Mouse (Mus musculus) liver, adult 2 months (tissue): ENCODE results near the gene Rasip1.

Source experiments
- CTCF ChIP-seq: fragments of 200-500 bp; IDR thresholded peaks from 2 replicates; pipeline ENCODE4 v1.5.1; 2011; ENCODE audit warnings: low read depth, low read length, control low read depth
- POLR2A ChIP-seq: fragments of 200-500 bp; IDR thresholded peaks from 2 replicates; pipeline ENCODE4 v1.6.1; 2011; ENCODE audit warnings: low read length, control low read depth; ENCODE audit not compliant: insufficient read depth; ENCODE audit errors: extremely low read depth

DNA sequence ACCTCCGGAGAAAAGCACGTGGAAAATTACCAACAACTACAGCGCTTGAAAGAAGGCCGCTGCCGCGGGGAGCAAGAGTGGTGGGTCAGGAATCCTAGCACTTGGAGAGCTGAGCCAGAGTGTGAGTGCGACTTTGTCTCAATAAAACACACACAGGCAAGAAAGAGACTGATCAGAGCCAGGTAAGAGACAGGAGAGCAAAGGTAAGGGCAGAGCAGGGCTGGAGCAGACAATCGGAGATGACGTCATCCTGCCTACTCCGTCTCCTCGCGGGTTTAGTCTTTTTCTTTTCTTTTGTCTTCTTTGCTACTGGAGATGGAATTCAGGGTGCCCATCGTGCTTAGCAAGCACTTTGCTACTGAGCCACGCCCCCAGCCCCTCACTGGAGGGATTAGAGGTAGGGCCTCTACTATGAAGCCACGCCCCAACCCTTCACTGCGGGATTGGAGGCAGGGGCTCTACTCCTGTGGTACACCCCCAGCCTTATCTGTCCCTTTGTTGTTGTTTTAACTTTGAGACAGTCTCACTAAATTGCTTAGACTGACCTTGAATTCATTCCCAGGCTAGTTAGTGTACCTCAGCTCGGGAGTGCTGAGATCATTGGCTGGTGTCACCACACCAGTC, 27.2 kb downstream of the Rasip1 start:
- TF ChIP-seq CTCF (no peak), POLR2A (no peak)
